Mouse (Mus musculus) megakaryocyte progenitor cell, adult 5-6 weeks (primary cell): Measurements from ENCODE around the gene Gm10037. TPM values are rescaled to one million over a fixed set of nuclear protein-coding genes. Genes with fewer than 3 reads are reported as not detected.
"Not testable (repeated sequence)": the region's sequence is repeated elsewhere in the genome, so short reads cannot be mapped to it uniquely, and the experiment has no call there.

ENCODE experiments used
- ATAC-seq: replicated peaks from 2 replicates; pipeline ENCODE4 v1.8.0; 2016; ENCODE audit warnings: mild to moderate bottlenecking, moderate TSS enrichment, inconsistent platforms; ENCODE audit not compliant: poor library complexity
- total RNA-seq, 2 experiments: library from RNA; stranded (forward) in 1 of 2; stranded (reverse) in 1 of 2; fragments of 157-497, 149-512 nt in 1 of 2; fragments of 200-1000 nt in 1 of 2; gene quantifications; 2 replicates each; pipeline versions ENCODE4 v1.2.3 to v1.2.4; 2015 to 2017

Gene Gm10037
- total RNA-seq, 2 experiments from 2014 or later = 4.9 TPM; not detected in 1

DNA sequence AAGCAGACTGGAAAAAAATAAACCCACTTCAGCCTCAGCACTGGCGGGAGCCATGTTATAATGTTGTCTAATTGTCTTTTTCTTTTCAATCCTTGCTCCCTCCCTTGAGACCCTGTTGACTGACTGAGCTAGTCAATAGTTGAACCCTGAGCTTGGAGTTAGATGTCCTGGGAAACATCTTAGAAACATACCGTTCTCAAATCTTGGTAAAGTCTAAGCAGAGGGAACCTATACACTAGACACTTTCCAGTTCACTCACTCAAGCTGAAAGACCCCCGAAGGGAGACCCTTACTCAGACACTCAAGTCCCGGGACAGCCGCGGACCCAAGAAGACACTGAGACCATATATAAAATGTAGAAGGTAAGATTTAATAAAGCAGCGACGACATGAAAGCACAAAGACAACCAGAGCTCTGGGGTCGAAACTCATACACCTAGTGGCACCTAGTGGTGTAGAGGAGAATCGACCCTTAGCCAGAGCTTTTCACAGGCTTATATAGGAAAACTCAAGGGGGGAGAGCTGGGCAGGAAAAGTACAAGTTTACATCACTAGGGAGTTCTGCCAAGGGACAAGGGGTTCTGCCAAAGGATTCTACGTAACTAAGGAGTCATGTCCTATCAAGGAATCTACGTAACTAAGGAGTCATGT, 45.3 kb downstream of the Gm10037 start:
- not testable (repeated sequence) for ATAC-seq

DNA sequence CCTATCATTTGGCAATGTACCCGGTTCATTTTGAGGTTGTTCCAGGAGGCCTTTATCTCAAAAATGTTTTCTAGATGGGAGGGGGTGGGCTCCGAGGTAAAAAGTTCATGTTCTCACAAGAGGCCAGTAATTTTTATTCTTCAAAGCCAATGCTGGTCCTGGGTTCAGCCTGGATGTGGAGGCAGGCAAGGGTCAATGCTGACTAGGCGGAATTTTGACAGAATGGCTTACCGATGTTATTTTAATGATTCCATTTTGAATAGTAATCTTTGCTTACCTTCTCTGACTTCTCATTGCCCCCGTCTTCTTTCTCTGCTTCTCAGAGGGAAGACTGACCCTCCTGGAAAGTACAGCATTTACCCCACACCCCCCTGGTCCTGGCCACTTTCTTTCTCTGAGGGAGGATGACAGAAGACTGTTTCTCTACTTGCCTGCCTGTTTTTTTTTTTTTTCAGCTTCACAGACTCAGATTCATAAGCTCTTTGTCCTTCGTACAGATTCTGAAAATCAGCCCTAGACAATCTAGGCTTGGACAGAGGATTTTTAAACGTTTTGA, 45.9 kb downstream of the Gm10037 start:
- ATAC-seq = no peak

DNA sequence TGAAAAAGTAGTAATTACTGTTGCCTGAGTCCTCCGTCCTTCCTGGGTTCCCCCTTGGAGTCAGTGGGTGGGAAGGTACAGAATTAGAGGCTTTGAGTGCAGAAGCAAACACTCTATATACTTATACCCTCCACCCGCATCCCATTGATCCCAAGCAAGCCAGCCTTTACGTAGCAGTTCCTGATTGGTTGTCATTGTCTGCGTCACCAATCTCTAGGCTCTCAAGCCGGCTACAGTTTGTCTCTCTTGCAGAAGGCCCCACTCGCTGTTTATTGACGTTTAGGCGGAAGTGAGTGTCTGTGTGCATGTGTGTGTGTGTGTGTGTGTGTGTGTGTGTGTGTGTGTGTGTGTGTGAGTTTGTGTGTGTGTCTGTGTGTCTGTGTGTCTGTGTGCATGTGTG, 53.1 kb downstream of the Gm10037 start:
- no peak for ATAC-seq

Other genes starting within 250 kb of the Gm10037 start
- 14.6 and 16.7 TPM in 2 replicates for gene Zfp729b, start 221.4 kb upstream of the Gm10037 start, total RNA-seq (2015)
- 14.6 and 15.4 TPM in 2 replicates for gene Zfp729b, start 221.4 kb upstream of the Gm10037 start, total RNA-seq (2017)
- 2.3 TPM in 1 of 2 replicates, not detected in the other for gene Gm49345, start 193.3 kb upstream of the Gm10037 start, total RNA-seq (2015)
- gene Gm49345, start 193.3 kb upstream of the Gm10037 start, total RNA-seq (2017) = not detected in 2 replicates
- 8.5 and 14.1 TPM in 2 replicates for gene Zfp729a, start 193.3 kb upstream of the Gm10037 start, total RNA-seq (2015)
- gene Zfp729a, start 193.3 kb upstream of the Gm10037 start, total RNA-seq (2017) = 9.3 and 13.5 TPM in 2 replicates
- gene Zfp738, start 144.0 kb upstream of the Gm10037 start, total RNA-seq (2015) = 12.8 and 14.1 TPM in 2 replicates
- 12.1 and 20.7 TPM in 2 replicates for gene Zfp738, start 144.0 kb upstream of the Gm10037 start, total RNA-seq (2017)
- gene Zfp65, start 101.9 kb upstream of the Gm10037 start, total RNA-seq (2015) = 19.3 TPM in 2 replicates
- gene Zfp65, start 101.9 kb upstream of the Gm10037 start, total RNA-seq (2017) = 12.3 and 20.4 TPM in 2 replicates
- 8.0 and 9.5 TPM in 2 replicates for gene Zfp85, start 75.9 kb upstream of the Gm10037 start, total RNA-seq (2015)
- gene Zfp85, start 75.9 kb upstream of the Gm10037 start, total RNA-seq (2017) = 6.7 and 8.7 TPM in 2 replicates
- 3.6 and 4.4 TPM in 2 replicates for gene Zfp493, start 51.4 kb upstream of the Gm10037 start, total RNA-seq (2015)
- 1.2 and 2.1 TPM in 2 replicates for gene Zfp493, start 51.4 kb upstream of the Gm10037 start, total RNA-seq (2017)
- gene Zfp273, start 17.4 kb upstream of the Gm10037 start, total RNA-seq (2015) = 5.9 and 7.1 TPM in 2 replicates
- gene Zfp273, start 17.4 kb upstream of the Gm10037 start, total RNA-seq (2017) = 6.0 and 8.8 TPM in 2 replicates
- not detected in 2 replicates for gene BC048507, start 32.2 kb downstream of the Gm10037 start, total RNA-seq (2015)
- gene BC048507, start 32.2 kb downstream of the Gm10037 start, total RNA-seq (2017) = not detected in 2 replicates